Mouse (Mus musculus): ENCODE data around the gene Spaca4. TPM values are rescaled to one million over a fixed set of nuclear protein-coding genes. Genes with fewer than 3 reads are reported as not detected.
A peak's percentile ranks its signal among the peaks of the same experiment; 100 is the strongest.

The Spaca4 gene
- polyA plus RNA-seq, 1 experiment from 2014 or later: 0.24 TPM

DNA sequence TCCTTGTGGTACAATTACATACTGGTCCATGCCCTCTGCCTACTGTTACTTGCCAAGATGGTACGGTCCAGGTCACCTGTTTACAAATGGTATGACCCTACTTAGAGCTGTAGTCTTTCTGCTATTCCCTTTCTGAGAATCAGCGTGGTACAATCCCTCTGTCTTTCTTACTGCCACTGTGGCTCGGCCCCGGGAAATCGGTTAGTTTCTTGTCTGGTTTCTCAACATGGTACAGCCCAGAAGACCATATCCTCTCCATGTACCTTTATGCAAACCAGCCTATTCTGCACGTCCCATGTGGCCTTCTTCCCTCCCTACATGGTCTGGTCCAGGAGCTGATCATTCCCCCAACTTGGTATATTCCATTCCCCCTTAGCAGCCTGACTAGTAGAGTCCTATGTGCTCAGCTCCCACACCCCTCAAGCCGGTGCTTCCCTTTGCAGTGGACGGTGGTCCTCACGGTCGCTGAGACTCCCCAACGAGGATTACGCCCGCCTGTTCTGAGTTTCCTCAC is 21.5 kb downstream of the Spaca4 start:
- ATAC-seq (ENCODE audit: insufficient number of reproducible peaks, low FRiP score, low TSS enrichment, low read depth): peak; percentile 25; the same call in 1 of the 2 replicates
- peaks cover 16% of the 10 kb centered on the region for H3K27me3 ChIP-seq
- H3K4me2 ChIP-seq (replicated peaks): peak overlapping the region; percentile 87
- H3K9me3 ChIP-seq (replicated peaks): no peaks in the 10 kb centered on the region
- WGBS: under 1% methylated on average over 13 of the region's 13 CpGs
- no peaks in the 10 kb centered on the region for H3K36me3 ChIP-seq
- peak overlapping the region; percentile 54 for H3K4me3 ChIP-seq (replicated peaks)
- H3K4me1 ChIP-seq: peaks cover 74% of the 10 kb centered on the region
- peak overlapping the region; percentile 91 for H3K27ac ChIP-seq (replicated peaks)
- H3K9ac ChIP-seq: peak overlapping the region; percentile 12; the same call in 1 of the 2 replicates

DNA sequence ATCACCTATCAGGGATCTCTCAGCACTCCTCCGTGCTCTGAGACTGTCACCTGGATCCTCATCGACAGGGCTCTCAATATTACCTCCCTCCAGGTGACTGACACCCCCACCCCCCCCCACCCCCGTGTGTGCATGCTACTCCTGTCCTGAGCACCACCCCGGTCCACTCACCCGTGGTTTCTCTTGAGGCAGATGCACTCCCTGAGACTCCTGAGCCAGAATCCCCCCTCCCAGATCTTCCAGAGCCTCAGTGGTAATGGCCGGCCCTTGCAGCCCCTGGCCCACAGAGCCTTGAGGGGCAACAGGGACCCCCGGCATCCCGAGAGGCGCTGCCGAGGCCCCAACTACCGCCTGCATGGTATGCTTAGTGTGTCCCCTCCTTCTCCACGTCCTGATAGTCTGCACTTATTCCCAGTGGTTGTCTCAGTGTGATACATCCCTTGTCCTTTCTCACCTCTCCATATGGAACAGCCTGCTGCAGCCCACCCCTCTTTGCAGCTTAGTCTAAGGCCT is 22.0 kb downstream of the Spaca4 start:
- Histone ChIP-seq H3K4me2 (replicated peaks) (peak overlapping the region; percentile 87), H3K9ac (no peak overlapping the region), H3K4me1 (peaks cover 69% of the 10 kb centered on the region), H3K9me3 (replicated peaks) (no peaks in the 10 kb centered on the region), H3K27me3 (peaks cover 20% of the 10 kb centered on the region), H3K36me3 (no peaks in the 10 kb centered on the region), H3K4me3 (replicated peaks) (peak overlapping the region; percentile 54), H3K27ac (replicated peaks) (peak overlapping the region; percentile 91)
- ATAC-seq (ENCODE audit: insufficient number of reproducible peaks, low FRiP score, low TSS enrichment, low read depth): no peak
- WGBS: 41% methylated on average over 12 of the region's 12 CpGs

DNA sequence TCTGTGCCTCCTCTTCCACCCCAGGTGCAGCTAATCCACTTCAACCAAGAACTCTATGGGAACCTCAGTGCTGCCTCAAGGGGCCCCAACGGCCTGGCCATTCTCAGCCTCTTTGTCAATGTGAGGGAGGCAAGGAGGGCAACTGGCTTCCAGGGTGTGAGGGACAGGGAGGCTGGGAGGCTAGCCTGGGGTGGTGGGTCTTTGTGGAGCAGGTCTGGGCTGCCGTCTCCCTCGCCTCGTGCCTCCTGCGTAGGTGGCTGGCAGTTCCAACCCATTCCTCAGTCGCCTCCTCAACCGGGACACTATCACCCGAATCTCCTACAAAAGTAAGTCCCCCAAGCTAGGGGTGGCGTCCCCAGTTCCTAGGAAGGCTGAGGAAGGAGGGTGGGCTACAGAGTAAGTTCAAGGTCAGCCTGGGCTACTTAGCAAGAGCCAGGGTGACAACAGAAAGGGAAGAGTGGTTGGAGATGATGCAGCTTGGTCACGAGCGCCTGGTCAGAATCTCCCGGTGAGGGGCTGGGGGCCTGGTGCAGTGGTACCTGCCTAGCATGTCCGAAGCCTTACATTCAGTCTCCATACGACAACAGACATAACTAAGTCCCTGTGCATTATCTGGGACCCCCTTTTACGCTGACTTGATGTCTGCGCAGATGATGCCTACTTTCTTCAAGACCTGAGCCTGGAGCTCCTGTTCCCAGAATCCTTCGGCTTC is 22.6 kb downstream of the Spaca4 start:
- 89% methylated on average over 17 of the region's 17 CpGs for WGBS
- Histone ChIP-seq H3K27me3 (peaks cover 24% of the 10 kb centered on the region), H3K27ac (replicated peaks) (peak overlapping the region; percentile 91; the same call in 1 of the 2 replicates), H3K9me3 (replicated peaks) (no peaks in the 10 kb centered on the region), H3K4me1 (peaks cover 62% of the 10 kb centered on the region), H3K36me3 (no peaks in the 10 kb centered on the region), H3K4me3 (replicated peaks) (no peak overlapping the region), H3K9ac (no peak overlapping the region), H3K4me2 (replicated peaks) (peak overlapping the region; percentile 87; the same call in 1 of the 2 replicates)
- no peak for ATAC-seq (ENCODE audit: insufficient number of reproducible peaks, low FRiP score, low TSS enrichment, low read depth)

DNA sequence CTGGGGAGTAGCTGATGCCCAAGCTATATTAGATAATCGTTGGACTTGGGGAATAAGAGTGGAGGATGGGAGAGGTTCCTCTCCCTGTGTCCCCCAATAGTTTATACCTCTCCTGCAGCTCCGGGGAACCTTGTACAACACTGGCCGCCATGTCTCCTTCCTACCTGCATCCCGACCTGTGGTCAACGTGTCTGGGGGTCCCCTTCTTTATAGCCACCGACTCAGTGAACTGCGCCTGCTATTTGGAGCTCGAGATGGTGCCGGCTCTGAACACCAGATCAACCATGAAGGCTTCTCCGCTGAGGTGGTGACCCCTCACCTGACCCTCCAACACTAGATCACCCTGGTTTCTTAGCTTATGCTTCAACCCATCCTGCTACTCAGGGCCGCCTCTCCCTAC is 23.3 kb downstream of the Spaca4 start:
- Histone ChIP-seq H3K9me3 (replicated peaks) (no peaks in the 10 kb centered on the region), H3K27me3 (peaks cover 24% of the 10 kb centered on the region), H3K4me3 (replicated peaks) (no peak overlapping the region), H3K27ac (replicated peaks) (no peak overlapping the region), H3K4me1 (peaks cover 56% of the 10 kb centered on the region), H3K9ac (no peak overlapping the region), H3K4me2 (replicated peaks) (no peak overlapping the region), H3K36me3 (no peaks in the 10 kb centered on the region)
- ATAC-seq (ENCODE audit: insufficient number of reproducible peaks, low FRiP score, low TSS enrichment, low read depth): no peak
- 89% methylated on average over 11 of the region's 11 CpGs for WGBS

DNA sequence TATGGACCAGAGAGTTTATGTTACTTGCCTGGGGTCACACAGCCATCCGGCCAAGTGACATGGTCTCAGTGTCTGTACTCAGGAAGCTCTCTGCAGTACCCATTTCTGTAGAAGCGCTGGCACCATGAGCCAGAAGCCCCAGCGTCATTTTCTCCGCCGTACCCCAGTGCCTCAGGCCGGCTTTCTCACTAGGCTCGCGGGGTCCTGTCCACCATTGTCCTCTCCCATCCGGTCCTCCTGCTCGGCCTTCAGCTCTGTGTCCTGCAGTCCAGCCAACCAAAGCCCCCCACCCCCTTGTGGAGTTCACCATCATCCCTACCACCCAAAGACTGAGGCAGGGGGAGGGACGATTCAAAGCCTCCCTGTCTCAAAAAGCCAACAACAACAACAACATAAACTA is 24.0 kb downstream of the Spaca4 start:
- Histone ChIP-seq H3K9ac (no peak overlapping the region), H3K4me2 (replicated peaks) (peak overlapping the region; percentile 90; the same call in 1 of the 2 replicates), H3K27ac (replicated peaks) (no peak overlapping the region), H3K36me3 (no peaks in the 10 kb centered on the region), H3K4me1 (peaks cover 50% of the 10 kb centered on the region), H3K4me3 (replicated peaks) (no peak overlapping the region), H3K9me3 (replicated peaks) (no peaks in the 10 kb centered on the region), H3K27me3 (peaks cover 24% of the 10 kb centered on the region)
- WGBS: 70% methylated on average over 11 of the region's 11 CpGs
- ATAC-seq (ENCODE audit: insufficient number of reproducible peaks, low FRiP score, low TSS enrichment, low read depth): no peak

DNA sequence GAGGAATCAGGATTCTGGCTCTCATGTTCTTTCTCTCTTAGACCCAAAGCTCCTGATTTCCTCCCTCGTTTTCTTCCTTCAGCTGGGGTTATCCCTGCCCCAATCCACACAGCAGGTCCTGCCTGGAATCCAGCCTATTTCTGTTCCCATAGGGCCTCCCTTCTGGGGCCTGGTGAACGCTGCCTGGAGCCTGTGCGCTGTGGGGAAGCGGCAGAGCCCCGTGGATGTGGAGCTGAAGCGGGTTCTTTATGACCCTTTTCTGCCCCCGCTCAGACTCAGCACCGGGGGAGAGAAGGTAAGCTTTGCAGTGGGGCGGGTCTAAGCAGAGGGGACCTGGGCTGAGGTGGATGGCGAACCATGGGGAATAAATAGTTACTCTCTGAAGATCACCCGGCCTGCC is 24.5 kb downstream of the Spaca4 start:
- no peaks in the 10 kb centered on the region for H3K36me3 ChIP-seq
- H3K27me3 ChIP-seq: peaks cover 24% of the 10 kb centered on the region
- 26% methylated on average over 11 of the region's 11 CpGs for WGBS
- peak overlapping the region; percentile 47 for H3K4me3 ChIP-seq (replicated peaks)
- peak overlapping the region; percentile 90 for H3K4me2 ChIP-seq (replicated peaks)
- H3K9ac ChIP-seq: peak overlapping the region; percentile 28; the same call in 1 of the 2 replicates
- peaks cover 45% of the 10 kb centered on the region for H3K4me1 ChIP-seq
- 0 out of 2 replicates have a peak overlapping the region, but pooled peaks have one; percentile 44 for H3K27ac ChIP-seq (replicated peaks)
- H3K9me3 ChIP-seq (replicated peaks): no peaks in the 10 kb centered on the region
- no peak for ATAC-seq (ENCODE audit: insufficient number of reproducible peaks, low FRiP score, low TSS enrichment, low read depth)

DNA sequence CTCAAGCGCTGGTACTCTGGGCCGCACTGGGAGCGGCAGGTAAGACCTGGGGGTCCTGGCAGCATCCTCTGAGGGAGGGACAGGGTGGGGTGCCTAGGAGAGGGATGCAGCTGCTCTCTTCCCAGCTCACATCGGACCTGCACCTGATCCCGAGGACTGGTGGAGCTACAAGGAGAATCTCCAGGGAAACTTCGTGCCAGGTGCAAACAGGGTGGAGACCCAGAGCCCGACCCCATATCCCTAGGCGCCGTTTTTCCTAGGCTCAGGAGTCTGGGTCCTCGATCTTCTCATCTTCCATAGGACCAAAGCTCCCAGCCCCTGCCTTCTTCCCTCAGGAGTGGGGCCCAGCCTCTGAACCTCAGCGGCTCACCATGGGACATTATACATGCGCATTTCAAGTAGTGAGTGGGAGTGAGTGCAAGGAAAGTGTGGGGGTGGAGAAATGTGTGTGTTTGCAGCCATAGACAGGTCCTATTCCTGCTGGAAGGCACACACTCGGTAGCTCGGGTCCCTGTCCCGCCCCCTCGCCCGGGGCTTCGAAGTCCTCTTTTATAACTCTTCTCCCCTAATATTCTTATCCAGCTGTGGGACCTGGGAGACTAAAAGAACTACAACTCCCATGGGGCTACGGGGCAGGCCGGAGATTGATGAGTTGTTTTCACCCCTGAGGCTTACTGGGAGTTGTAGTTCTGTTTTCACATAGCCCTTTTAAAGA is 25.2 kb downstream of the Spaca4 start:
- peak overlapping the region; percentile 39; the same call in 1 of the 2 replicates for H3K27ac ChIP-seq (replicated peaks)
- no peak for ATAC-seq (ENCODE audit: insufficient number of reproducible peaks, low FRiP score, low TSS enrichment, low read depth)
- 1% methylated on average over 20 of the region's 20 CpGs for WGBS

DNA sequence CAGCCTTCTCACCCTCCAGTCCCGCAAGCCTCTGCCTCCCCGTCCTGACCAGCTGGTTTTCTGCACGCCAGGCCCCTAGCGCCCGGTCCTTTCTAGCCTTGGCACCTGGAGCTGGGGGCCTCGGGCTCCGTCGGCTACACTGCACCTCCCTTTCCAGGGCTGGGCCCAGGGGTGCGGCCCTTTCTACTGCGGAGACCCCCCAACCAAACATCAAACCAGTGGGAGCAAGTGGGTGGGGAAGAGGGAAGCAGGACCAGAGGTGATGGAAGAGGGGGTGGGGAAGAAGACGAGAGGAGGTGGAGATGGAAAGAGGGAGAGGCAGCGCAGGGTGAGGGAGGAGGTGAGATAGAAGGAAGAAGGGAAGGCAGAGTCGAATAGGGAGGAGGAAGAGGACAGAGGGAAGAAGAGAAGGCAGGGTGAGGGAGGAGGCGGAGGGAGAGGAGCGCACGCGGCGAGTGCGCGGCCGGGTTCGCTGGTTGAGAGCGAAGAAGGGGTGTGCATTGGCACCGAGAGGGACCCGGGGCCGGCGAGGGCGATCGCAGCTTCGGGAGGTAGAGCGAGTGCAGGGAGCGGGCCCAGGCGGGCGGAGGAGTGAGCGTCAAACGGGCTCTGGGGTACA is 26.0 kb downstream of the Spaca4 start, which contains the start of gene Car11:
TSS of gene Car11 (plus strand) at position 321 of the 619 bp plus-strand sequence.
- peaks cover 45% of the 10 kb centered on the region for H3K4me1 ChIP-seq
- ATAC-seq (ENCODE audit: insufficient number of reproducible peaks, low FRiP score, low TSS enrichment, low read depth): no peak
- peak within 1 kb of the TSS; percentile 90 for H3K4me2 ChIP-seq (replicated peaks)
- peak within 1 kb of the TSS; percentile 39; the same call in 1 of the 2 replicates for H3K27ac ChIP-seq (replicated peaks)
- H3K4me3 ChIP-seq (replicated peaks): peak within 1 kb of the TSS; percentile 47
- H3K27me3 ChIP-seq: peaks cover 24% of the 10 kb centered on the region
- H3K9ac ChIP-seq: peak within 1 kb of the TSS; percentile 35
- H3K36me3 ChIP-seq: no peaks in the 10 kb centered on the region
- 2% methylated on average over 36 of the region's 36 CpGs for WGBS
- H3K9me3 ChIP-seq (replicated peaks): no peaks in the 10 kb centered on the region

More for the DNA sequence above, 25.2 kb downstream of the Spaca4 start:
- no peaks in the 10 kb centered on the region for H3K36me3 ChIP-seq
- peak overlapping the region; percentile 35 for H3K9ac ChIP-seq
- peak overlapping the region; percentile 47 for H3K4me3 ChIP-seq (replicated peaks)
- no peaks in the 10 kb centered on the region for H3K9me3 ChIP-seq (replicated peaks)
- H3K4me2 ChIP-seq (replicated peaks): peak overlapping the region; percentile 90
- H3K4me1 ChIP-seq: peaks cover 43% of the 10 kb centered on the region
- H3K27me3 ChIP-seq: peaks cover 24% of the 10 kb centered on the region

DNA sequence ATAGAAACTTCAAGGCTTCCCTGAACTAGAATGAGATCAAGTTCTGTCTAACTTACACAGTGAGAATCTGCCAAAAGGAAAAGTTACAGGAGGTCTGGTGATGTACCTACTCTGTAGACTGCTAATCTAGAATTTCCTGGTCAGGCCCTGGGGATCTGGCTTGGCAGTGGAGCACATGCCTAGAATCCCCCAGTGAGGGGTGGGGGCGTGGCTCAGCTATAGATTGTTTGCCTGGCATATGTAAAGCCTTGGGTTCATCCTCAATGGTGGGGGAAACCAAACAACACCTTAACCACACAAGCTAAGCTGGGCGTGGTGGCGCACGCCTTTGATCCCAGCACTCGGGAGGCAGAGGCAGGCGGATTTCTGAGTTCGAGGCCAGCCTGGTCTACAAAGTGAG is 27.7 kb downstream of the Spaca4 start:
- H3K27ac ChIP-seq (replicated peaks): no peak overlapping the region
- no peaks in the 10 kb centered on the region for H3K9me3 ChIP-seq (replicated peaks)
- no peak overlapping the region for H3K9ac ChIP-seq
- H3K4me3 ChIP-seq (replicated peaks): no peak overlapping the region
- no peak for ATAC-seq (ENCODE audit: insufficient number of reproducible peaks, low FRiP score, low TSS enrichment, low read depth)
- peaks cover 39% of the 10 kb centered on the region for H3K4me1 ChIP-seq
- 79% methylated on average over 7 of the region's 7 CpGs for WGBS
- H3K36me3 ChIP-seq: no peaks in the 10 kb centered on the region
- no peak overlapping the region for H3K4me2 ChIP-seq (replicated peaks)
- peaks cover 24% of the 10 kb centered on the region for H3K27me3 ChIP-seq

DNA sequence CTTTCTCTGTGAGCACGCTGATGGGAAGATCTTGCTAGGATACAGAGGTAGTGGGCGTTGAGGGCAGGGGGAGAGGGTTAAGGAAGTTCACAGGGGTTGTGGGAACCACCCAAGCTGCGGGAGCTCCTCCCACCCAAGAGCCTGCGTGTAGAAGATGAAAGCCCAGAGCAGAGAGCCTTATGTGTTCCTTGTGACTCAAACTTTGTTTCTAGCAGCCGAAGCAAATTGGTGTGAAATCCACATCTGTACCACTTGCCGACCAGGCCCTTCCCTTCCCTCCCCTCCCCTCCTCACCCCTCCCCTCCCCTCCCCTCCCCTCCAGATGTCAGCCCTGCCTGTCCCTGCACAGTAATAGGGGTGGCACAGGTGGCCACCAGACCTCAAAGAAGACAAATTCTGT is 30.5 kb downstream of the Spaca4 start:
- Histone ChIP-seq H3K27ac (replicated peaks) (peak overlapping the region; percentile 83), H3K9me3 (replicated peaks) (no peaks in the 10 kb centered on the region), H3K9ac (no peak overlapping the region), H3K4me3 (replicated peaks) (no peak overlapping the region), H3K4me2 (replicated peaks) (no peak overlapping the region), H3K4me1 (peaks cover 27% of the 10 kb centered on the region), H3K27me3 (peaks cover 18% of the 10 kb centered on the region), H3K36me3 (no peaks in the 10 kb centered on the region)
- WGBS: 20% methylated on average over 6 of the region's 6 CpGs
- ATAC-seq (ENCODE audit: insufficient number of reproducible peaks, low FRiP score, low TSS enrichment, low read depth): peak; percentile 53
